Mouse (Mus musculus) heart, embryonic 13.5 days (tissue): ENCODE results near the gene Sash1. TPM values are rescaled to one million over a fixed set of nuclear protein-coding genes. Genes with fewer than 3 reads are reported as not detected.
A peak's percentile ranks its signal among the peaks of the same experiment; 100 is the strongest.

Experiments
- ATAC-seq: fragments of 200-750 bp; cut with Nextera tagmentation; 2 replicates; pipeline ENCODE4 v1.8.0; 2017; ENCODE audit warnings: moderate TSS enrichment; ENCODE audit not compliant: insufficient number of reproducible peaks, low FRiP score, low TSS enrichment; ENCODE audit errors: extremely low read depth
- H3K27ac ChIP-seq: fragments of 300-500 bp; sonication (generic); replicated peaks from 2 replicates; pipeline ENCODE4 v1.5.1; 2015; ENCODE audit warnings: moderate library complexity, mild to moderate bottlenecking, inconsistent platforms
- H3K27me3 ChIP-seq: fragments of 300-500 bp; sonication (generic); replicated peaks from 2 replicates; pipeline ENCODE4 v1.6.1; 2015; ENCODE audit warnings: mild to moderate bottlenecking, inconsistent platforms
- H3K36me3 ChIP-seq: fragments of 300-500 bp; sonication (generic); 2 replicates; pipeline ENCODE4 v1.6.1; 2015; ENCODE audit warnings: mild to moderate bottlenecking, inconsistent platforms
- H3K4me1 ChIP-seq: fragments of 300-500 bp; sonication (generic); 2 replicates; pipeline ENCODE4 v1.6.1; 2015; ENCODE audit warnings: inconsistent platforms
- H3K4me2 ChIP-seq: fragments of 300-500 bp; sonication (generic); 2 replicates; pipeline ENCODE4 v1.6.1; 2015; ENCODE audit warnings: inconsistent platforms, mild to moderate bottlenecking, moderate library complexity
- H3K4me3 ChIP-seq: fragments of 300-500 bp; sonication (generic); 2 replicates; pipeline ENCODE4 v1.5.1; 2015; ENCODE audit warnings: moderate library complexity, mild to moderate bottlenecking, inconsistent platforms
- H3K9ac ChIP-seq: fragments of 300-500 bp; sonication (generic); 2 replicates; pipeline ENCODE4 v1.6.1; 2015; ENCODE audit warnings: inconsistent platforms, mild to moderate bottlenecking, moderate library complexity
- H3K9me3 ChIP-seq: fragments of 300-500 bp; sonication (generic); 2 replicates; pipeline ENCODE4 v1.6.1; 2016; ENCODE audit warnings: inconsistent platforms
- WGBS: fragments of 180-500 bp; shearing (Covaris S2); methylation state at CpG from one replicate; pipeline ENCODE4 v1.1.7; 2015; ENCODE audit warnings: mixed read lengths; 5-methylcytosine and 5-hydroxymethylcytosine counted together
- polyA plus RNA-seq: library from polyadenylated mRNA; unstranded; fragments of >200 nt; fragmentation: Nextera tagmentation; extraction: Ambion mirVana; gene quantifications from 2 replicates; pipeline ENCODE4 v1.2.1, GENCODE M21; 2015

Sash1 gene
- polyA plus RNA-seq, 1 experiment from 2014 or later, result 3.3 TPM

- no peaks in the 10 kb centered on the region for H3K9me3 ChIP-seq
- H3K4me3 ChIP-seq, result no peak overlapping the region
- peaks cover 10% of the 10 kb centered on the region; the same call in 1 of the 2 replicates for H3K36me3 ChIP-seq
- H3K27ac ChIP-seq, result no peak overlapping the region
- H3K9ac ChIP-seq, result no peak overlapping the region
- WGBS, result 72% methylated on average over 4 of the region's 4 CpGs
- H3K4me2 ChIP-seq, result no peak overlapping the region
- no peaks in the 10 kb centered on the region for H3K27me3 ChIP-seq
- no peak for ATAC-seq
- peaks cover 58% of the 10 kb centered on the region for H3K4me1 ChIP-seq
These were observed 74.4 kb downstream of the Sash1 start for GRCm38 (mm10) chr10:8811261-8812039.

DNA sequence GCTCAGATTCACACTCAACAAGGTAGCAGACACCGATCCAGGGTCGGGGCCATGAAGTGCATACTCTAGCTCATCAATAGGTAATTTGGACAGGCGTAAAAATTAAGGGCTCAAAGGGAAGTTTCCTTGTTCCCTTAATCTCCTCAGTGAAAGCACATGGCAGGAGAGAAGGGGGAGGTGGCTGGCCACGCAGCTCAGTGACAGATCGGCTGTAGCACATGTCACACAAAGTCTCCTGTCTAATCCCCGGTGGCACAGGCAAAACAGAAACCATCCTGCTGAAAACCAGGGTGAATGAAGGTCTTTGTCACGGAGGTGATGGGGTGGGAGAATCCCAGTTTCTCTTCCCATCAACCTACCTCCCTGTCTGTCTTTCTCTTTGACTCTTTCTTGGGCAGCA, 75.4 kb downstream of the Sash1 start:
- Histone ChIP-seq H3K4me2 (no peak overlapping the region), H3K4me3 (no peak overlapping the region), H3K4me1 (peaks cover 63% of the 10 kb centered on the region), H3K9ac (no peak overlapping the region), H3K27me3 (no peaks in the 10 kb centered on the region), H3K9me3 (no peaks in the 10 kb centered on the region), H3K27ac (no peak overlapping the region), H3K36me3 (peaks cover 10% of the 10 kb centered on the region; the same call in 1 of the 2 replicates)
- 60% methylated on average over 7 of the region's 7 CpGs for WGBS
- ATAC-seq, result no peak

DNA sequence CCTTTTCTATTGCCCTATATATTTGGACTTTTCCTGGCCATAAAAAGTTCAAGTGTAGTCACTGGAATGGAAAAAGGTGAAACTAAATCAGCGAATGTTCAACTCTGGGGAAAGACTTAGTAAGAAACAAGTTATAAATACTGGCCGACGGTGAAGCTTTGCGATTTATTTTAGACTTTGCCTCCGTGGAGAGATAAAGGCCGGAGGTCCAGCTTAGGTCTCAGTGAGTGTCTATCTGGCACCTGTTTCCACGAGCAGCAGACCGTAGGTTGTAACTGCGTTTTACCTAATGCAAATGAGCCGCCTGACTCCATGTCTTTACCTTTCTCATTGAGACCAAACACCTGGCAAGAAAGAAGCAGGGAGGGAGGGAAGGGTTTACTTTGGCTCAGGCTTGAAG, 77.5 kb downstream of the Sash1 start:
- H3K9me3 ChIP-seq, result no peaks in the 10 kb centered on the region
- no peak for ATAC-seq
- no peak overlapping the region for H3K4me2 ChIP-seq
- H3K4me3 ChIP-seq, result no peak overlapping the region
- 71% methylated on average over 10 of the region's 10 CpGs for WGBS
- no peak overlapping the region for H3K27ac ChIP-seq
- H3K4me1 ChIP-seq, result peaks cover 63% of the 10 kb centered on the region
- H3K36me3 ChIP-seq, result peaks cover 10% of the 10 kb centered on the region; the same call in 1 of the 2 replicates
- no peak overlapping the region for H3K9ac ChIP-seq
- H3K27me3 ChIP-seq, result no peaks in the 10 kb centered on the region

GRCm38 (mm10) chr10:8807581-8807980, 78.3 kb downstream of the Sash1 start:
- Histone ChIP-seq H3K36me3 (peaks cover 12% of the 10 kb centered on the region; the same call in 1 of the 2 replicates), H3K9ac (no peak overlapping the region), H3K4me3 (no peak overlapping the region), H3K27me3 (no peaks in the 10 kb centered on the region), H3K9me3 (no peaks in the 10 kb centered on the region), H3K27ac (no peak overlapping the region), H3K4me1 (peaks cover 60% of the 10 kb centered on the region), H3K4me2 (no peak overlapping the region)
- 78% methylated on average over 9 of the region's 9 CpGs for WGBS
- no peak for ATAC-seq

GRCm38 (mm10) chr10:8805402-8805801, 80.5 kb downstream of the Sash1 start:
- peak; percentile 41; the same call in 1 of the 2 replicates for ATAC-seq
- Histone ChIP-seq H3K4me3 (no peak overlapping the region), H3K9me3 (no peaks in the 10 kb centered on the region), H3K4me1 (peaks cover 69% of the 10 kb centered on the region), H3K36me3 (peaks cover 7% of the 10 kb centered on the region; the same call in 1 of the 2 replicates), H3K27me3 (no peaks in the 10 kb centered on the region), H3K27ac (0 out of 2 replicates have a peak overlapping the region, but pooled peaks have one; percentile 8), H3K9ac (no peak overlapping the region), H3K4me2 (no peak overlapping the region)
- 68% methylated on average over 3 of the region's 3 CpGs for WGBS

- Histone ChIP-seq H3K27ac (no peak overlapping the region), H3K9ac (no peak overlapping the region), H3K4me3 (no peak overlapping the region), H3K36me3 (peaks cover 14% of the 10 kb centered on the region), H3K9me3 (no peaks in the 10 kb centered on the region), H3K4me1 (peaks cover 64% of the 10 kb centered on the region), H3K4me2 (no peak overlapping the region), H3K27me3 (no peaks in the 10 kb centered on the region)
- 38% methylated on average over 8 of the region's 8 CpGs for WGBS
- no peak for ATAC-seq
These were observed 81.6 kb downstream of the Sash1 start for GRCm38 (mm10) chr10:8804292-8804691.

DNA sequence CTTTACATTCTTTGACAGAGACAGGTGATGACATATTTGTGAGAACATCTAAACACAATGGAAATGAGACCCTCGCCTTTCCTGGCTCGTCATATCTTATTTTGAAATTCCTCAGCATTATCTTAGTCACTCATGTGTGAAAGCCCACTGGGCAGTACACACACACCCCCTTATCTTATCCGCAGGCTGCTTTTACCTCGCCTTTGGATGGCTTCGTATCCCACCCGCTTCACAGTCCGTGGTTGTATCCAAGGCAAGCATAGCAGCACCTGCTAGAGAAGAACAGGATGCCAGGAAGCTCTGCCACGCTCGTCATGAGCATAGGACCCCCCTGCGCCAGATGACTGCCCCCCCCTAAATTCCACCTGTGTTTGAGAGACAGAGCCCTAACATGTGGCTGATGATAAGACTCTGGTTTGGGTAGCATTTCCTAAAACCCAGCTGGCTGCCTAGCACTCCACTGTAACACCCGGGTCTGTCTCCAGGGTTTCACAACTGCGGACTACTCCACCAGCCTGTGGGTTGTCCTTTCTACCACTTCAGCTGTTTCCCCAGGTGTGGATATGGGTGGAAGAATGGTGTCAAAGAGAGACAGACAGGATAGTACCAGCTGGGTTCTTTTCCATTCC, 84.0 kb downstream of the Sash1 start:
- Histone ChIP-seq H3K27ac (peak overlapping the region; percentile 40), H3K27me3 (no peaks in the 10 kb centered on the region), H3K4me1 (peaks cover 52% of the 10 kb centered on the region), H3K4me2 (peak overlapping the region; percentile 60), H3K4me3 (peak overlapping the region; percentile 22; the same call in 1 of the 2 replicates), H3K9ac (no peak overlapping the region; the same call in 1 of the 2 replicates), H3K9me3 (no peaks in the 10 kb centered on the region), H3K36me3 (peaks cover 17% of the 10 kb centered on the region)
- WGBS, result 20% methylated on average over 12 of the region's 12 CpGs
- no peak for ATAC-seq

GRCm38 (mm10) chr10:8801139-8801613, 84.7 kb downstream of the Sash1 start:
- peak overlapping the region; percentile 60 for H3K4me2 ChIP-seq
- peaks cover 17% of the 10 kb centered on the region for H3K36me3 ChIP-seq
- peaks cover 49% of the 10 kb centered on the region for H3K4me1 ChIP-seq
- no peaks in the 10 kb centered on the region for H3K27me3 ChIP-seq
- H3K9me3 ChIP-seq, result no peaks in the 10 kb centered on the region
- H3K27ac ChIP-seq, result peak overlapping the region; percentile 40
- no peak for ATAC-seq
- peak overlapping the region; percentile 56 for H3K9ac ChIP-seq
- WGBS, result 40% methylated on average over 14 of the region's 14 CpGs
- peak overlapping the region; percentile 22; the same call in 1 of the 2 replicates for H3K4me3 ChIP-seq

- whole genome bisulfite sequencing, result 59% methylated on average over 6 of the region's 6 CpGs
- H3K27me3 ChIP-seq, result no peaks in the 10 kb centered on the region
- no peak for ATAC-seq
- no peak overlapping the region for H3K4me3 ChIP-seq
- H3K27ac ChIP-seq, result no peak overlapping the region
- H3K9ac ChIP-seq, result no peak overlapping the region
- H3K36me3 ChIP-seq, result peaks cover 17% of the 10 kb centered on the region
- H3K4me2 ChIP-seq, result no peak overlapping the region
- H3K4me1 ChIP-seq, result peaks cover 29% of the 10 kb centered on the region
- no peaks in the 10 kb centered on the region for H3K9me3 ChIP-seq
These were observed 88.0 kb downstream of the Sash1 start for GRCm38 (mm10) chr10:8797826-8798225.

DNA sequence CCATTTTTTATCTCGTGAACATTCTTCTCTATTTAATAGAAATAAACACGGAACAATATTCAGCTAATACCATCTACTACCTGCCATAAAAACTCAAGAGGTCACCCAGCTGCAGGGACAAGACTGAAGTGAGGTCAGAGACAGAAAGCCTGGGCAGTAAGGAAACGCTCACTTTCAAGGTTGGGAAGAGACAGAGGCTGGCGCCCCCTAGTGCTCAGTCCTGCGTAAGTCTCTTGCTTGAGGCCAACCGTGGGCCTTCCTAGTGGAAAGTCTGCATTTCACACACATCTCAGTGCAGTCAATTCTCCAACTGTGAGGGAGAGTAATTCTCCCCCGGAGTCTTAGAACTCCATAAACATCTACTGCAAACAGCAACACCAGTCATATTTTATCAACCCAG, 90.5 kb downstream of the Sash1 start:
- no peak for ATAC-seq

GRCm38 (mm10) chr10:8792412-8792811, 93.5 kb downstream of the Sash1 start:
- ATAC-seq, result no peak
- Histone ChIP-seq H3K9ac (no peak overlapping the region), H3K36me3 (peaks cover 5% of the 10 kb centered on the region), H3K4me3 (no peak overlapping the region), H3K9me3 (no peaks in the 10 kb centered on the region), H3K4me2 (no peak overlapping the region), H3K27me3 (no peaks in the 10 kb centered on the region), H3K4me1 (no peaks in the 10 kb centered on the region), H3K27ac (no peak overlapping the region)
- 61% methylated on average over 5 of the region's 5 CpGs for WGBS

More for the DNA sequence above, 90.5 kb downstream of the Sash1 start:
- Histone ChIP-seq H3K4me2 (no peak overlapping the region), H3K9ac (no peak overlapping the region), H3K27ac (no peak overlapping the region), H3K9me3 (no peaks in the 10 kb centered on the region), H3K27me3 (no peaks in the 10 kb centered on the region), H3K4me1 (0 out of 2 replicates have a peak, but pooled peaks cover 8% of the 10 kb centered on the region), H3K4me3 (no peak overlapping the region), H3K36me3 (peaks cover 13% of the 10 kb centered on the region)
- 34% methylated on average over 7 of the region's 7 CpGs for WGBS
